Mouse (Mus musculus) liver, postnatal 0 days (tissue): ENCODE results near the gene Dbndd2. TPM values are rescaled to one million over a fixed set of nuclear protein-coding genes. Genes with fewer than 3 reads are reported as not detected.

Experiments used
- ATAC-seq: fragments of 200-750 bp; cut with Nextera tagmentation; 2 replicates; pipeline ENCODE4 v1.8.0; 2017; ENCODE audit warnings: mild to moderate bottlenecking, moderate library complexity
- DNase-seq: peaks from one replicate; pipeline ENCODE4 v3.0.0-alpha.2; 2016
- H3K27ac ChIP-seq: fragments of 300-500 bp; sonication (generic); 2 replicates; pipeline ENCODE4 v1.5.1; 2014; ENCODE audit warnings: antibody characterized with exemption, moderate library complexity, mild to moderate bottlenecking, low read depth
- H3K27me3 ChIP-seq: fragments of 300-500 bp; sonication (generic); 2 replicates; pipeline ENCODE4 v1.6.1; 2014; ENCODE audit warnings: low read length, control low read depth, mixed read lengths; ENCODE audit not compliant: insufficient read depth
- H3K36me3 ChIP-seq: fragments of 300-500 bp; sonication (generic); replicated peaks from 2 replicates; pipeline ENCODE4 v1.6.1; 2014; ENCODE audit warnings: mild to moderate bottlenecking, control low read depth, low read length, moderate library complexity, mixed read lengths; ENCODE audit not compliant: insufficient read depth
- H3K4me1 ChIP-seq: fragments of 300-500 bp; sonication (generic); 2 replicates; pipeline ENCODE4 v1.6.1; 2014; ENCODE audit warnings: antibody characterized with exemption, mild to moderate bottlenecking, control low read depth; ENCODE audit not compliant: insufficient read depth
- H3K4me2 ChIP-seq: fragments of 300-500 bp; sonication (generic); 2 replicates; pipeline ENCODE4 v1.6.1; 2014; ENCODE audit warnings: low read depth, mild to moderate bottlenecking, low read length, moderate library complexity, mixed read lengths
- H3K4me3 ChIP-seq: fragments of 300-500 bp; sonication (generic); 2 replicates; pipeline ENCODE4 v1.5.1; 2014; ENCODE audit warnings: low read depth, low read length
- H3K9ac ChIP-seq: fragments of 300-500 bp; sonication (generic); replicated peaks from 2 replicates; pipeline ENCODE4 v1.6.1; 2014; ENCODE audit warnings: mild to moderate bottlenecking, moderate library complexity
- H3K9me3 ChIP-seq: fragments of 300-500 bp; sonication (generic); 2 replicates; pipeline ENCODE4 v1.6.1; 2016; ENCODE audit warnings: mild to moderate bottlenecking, control low read depth, low read length, mixed read lengths
- CTCF ChIP-seq: sonication (generic); IDR thresholded peaks from 2 replicates; pipeline ENCODE4 v1.5.1; 2016; ENCODE audit warnings: antibody characterized with exemption, low read depth
- EP300 ChIP-seq: IDR thresholded peaks from 2 replicates; pipeline ENCODE4 v1.6.1; 2016; ENCODE audit warnings: antibody characterized with exemption, low read depth, mild to moderate bottlenecking
- WGBS: fragments of 180-500 bp; shearing (Covaris S2); extraction: QIAGEN DNeasy Blood & Tissue Kit; methylation state at CpG from one replicate; pipeline ENCODE4 v1.1.7; 2014; ENCODE audit not compliant: insufficient replicate concordance; 5-methylcytosine and 5-hydroxymethylcytosine counted together
- polyA plus RNA-seq: library from polyadenylated mRNA; unstranded; fragments of >200 nt; fragmentation: Nextera tagmentation; extraction: Ambion mirVana; gene quantifications from 2 replicates; pipeline ENCODE4 v1.2.1, GENCODE M21; 2015

Dbndd2 gene
- polyA plus RNA-seq, 1 experiment from 2014 or later = 2.7 TPM

GRCm38 (mm10) chr2:164440314-164440713, 45.6 kb upstream of the Dbndd2 start:
- peaks cover 18% of the 10 kb centered on the region for H3K4me1 ChIP-seq
- peak overlapping the region; percentile 63 for H3K4me2 ChIP-seq
- H3K27ac ChIP-seq = peak overlapping the region; percentile 89; the same call in 1 of the 2 replicates
- H3K4me3 ChIP-seq = peak overlapping the region; percentile 57
- H3K36me3 ChIP-seq = no peaks in the 10 kb centered on the region; the same call in none of the 2 replicates
- ATAC-seq (no peak), DNase-seq (no peak)
- H3K9ac ChIP-seq = peak overlapping the region; percentile 31
- H3K9me3 ChIP-seq = no peaks in the 10 kb centered on the region
- WGBS = 57% methylated on average over 5 of the region's 5 CpGs
- TF ChIP-seq EP300 = no peak
- no peak for TF ChIP-seq CTCF
- 0 out of 2 replicates have a peak, but pooled peaks cover 6% of the 10 kb centered on the region for H3K27me3 ChIP-seq

GRCm38 (mm10) chr2:164441155-164441554, 44.8 kb upstream of the Dbndd2 start:
- Histone ChIP-seq H3K4me2 (peak overlapping the region; percentile 63), H3K36me3 (no peaks in the 10 kb centered on the region; the same call in none of the 2 replicates), H3K27me3 (0 out of 2 replicates have a peak, but pooled peaks cover 6% of the 10 kb centered on the region), H3K9me3 (no peaks in the 10 kb centered on the region), H3K4me1 (peaks cover 12% of the 10 kb centered on the region), H3K27ac (peak overlapping the region; percentile 89), H3K9ac (peak overlapping the region; percentile 77), H3K4me3 (peak overlapping the region; percentile 57)
- ATAC-seq (no peak), DNase-seq (peak; percentile 66)
- TF ChIP-seq EP300 = no peak
- TF ChIP-seq CTCF = no peak
- WGBS = 12% methylated on average over 8 of the region's 8 CpGs

- peak overlapping the region; percentile 89 for H3K27ac ChIP-seq
- peak overlapping the region; percentile 63 for H3K4me2 ChIP-seq
- no peak for DNase-seq
- H3K36me3 ChIP-seq = no peaks in the 10 kb centered on the region; the same call in none of the 2 replicates
- WGBS = 21% methylated on average over 7 of the region's 7 CpGs
- H3K4me3 ChIP-seq = peak overlapping the region; percentile 57
- 0 out of 2 replicates have a peak, but pooled peaks cover 6% of the 10 kb centered on the region for H3K27me3 ChIP-seq
- no peak for ATAC-seq
- peak overlapping the region; percentile 77 for H3K9ac ChIP-seq
- H3K4me1 ChIP-seq = peaks cover 7% of the 10 kb centered on the region
- no peaks in the 10 kb centered on the region for H3K9me3 ChIP-seq
- TF ChIP-seq CTCF = no peak
- no peak for TF ChIP-seq EP300
Measured at GRCm38 (mm10) chr2:164441731-164442130, 44.2 kb upstream of the Dbndd2 start.

GRCm38 (mm10) chr2:164442315-164443050, 43.4 kb upstream of the Dbndd2 start:
- TF ChIP-seq EP300 = no peak
- TF ChIP-seq CTCF = no peak
- Histone ChIP-seq H3K4me2 (peak overlapping the region; percentile 63), H3K36me3 (no peaks in the 10 kb centered on the region; the same call in none of the 2 replicates), H3K27me3 (0 out of 2 replicates have a peak, but pooled peaks cover 6% of the 10 kb centered on the region), H3K9me3 (no peaks in the 10 kb centered on the region), H3K27ac (peak overlapping the region; percentile 89), H3K4me1 (peaks cover 7% of the 10 kb centered on the region), H3K4me3 (peak overlapping the region; percentile 57), H3K9ac (peak overlapping the region; percentile 77)
- DNase-seq (no peak), ATAC-seq (peak; percentile 7; the same call in 1 of the 2 replicates)
- 3% methylated on average over 24 of the region's 29 CpGs for WGBS

- under 1% methylated on average over 26 of the region's 26 CpGs for WGBS
- TF ChIP-seq CTCF = no peak
- peak; percentile 58; the same call in 1 of the 2 replicates for TF ChIP-seq EP300
- no peaks in the 10 kb centered on the region; the same call in none of the 2 replicates for H3K36me3 ChIP-seq
- no peaks in the 10 kb centered on the region for H3K9me3 ChIP-seq
- peak overlapping the region; percentile 77 for H3K9ac ChIP-seq
- peak overlapping the region; percentile 57 for H3K4me3 ChIP-seq
- H3K27me3 ChIP-seq = 0 out of 2 replicates have a peak, but pooled peaks cover 6% of the 10 kb centered on the region
- H3K4me1 ChIP-seq = peaks cover 7% of the 10 kb centered on the region
- peak; percentile 88 for DNase-seq
- H3K27ac ChIP-seq = peak overlapping the region; percentile 89
- peak overlapping the region; percentile 63 for H3K4me2 ChIP-seq
- ATAC-seq = peak; percentile 79
Measured at GRCm38 (mm10) chr2:164443051-164443437, 42.9 kb upstream of the Dbndd2 start.

- DNase-seq (no peak), ATAC-seq (no peak)
- no peaks in the 10 kb centered on the region for H3K9me3 ChIP-seq
- no peak for TF ChIP-seq CTCF
- TF ChIP-seq EP300 = no peak
- H3K9ac ChIP-seq = peak within 1 kb of the TSS; percentile 77
- H3K27me3 ChIP-seq = 0 out of 2 replicates have a peak, but pooled peaks cover 6% of the 10 kb centered on the region
- H3K36me3 ChIP-seq = no peaks in the 10 kb centered on the region; the same call in none of the 2 replicates
- H3K27ac ChIP-seq = peak within 1 kb of the TSS; percentile 89
- WGBS = 12% methylated on average over 18 of the region's 18 CpGs
- H3K4me3 ChIP-seq = peak within 1 kb of the TSS; percentile 57
- H3K4me1 ChIP-seq = peaks cover 7% of the 10 kb centered on the region
- H3K4me2 ChIP-seq = peak within 1 kb of the TSS; percentile 63
Measured at GRCm38 (mm10) chr2:164443460-164444000, 42.4 kb upstream of the Dbndd2 start, which contains the start of gene Sdc4. Sdc4 (minus strand) TSS chr2:164443887.
